In genomic region chr11:20132955-20133562, GRCm38 (mm10) we compare ENCODE assay signal across 1 mouse cellular context.
TF ChIP-seq lines count a peak whose summit lies in the region.

No protein-coding gene starts in this region.

TF ChIP-seq in CH12.LX, 34 proteins besides CTCF, POLR2A, EP300 and RAD21 (continued from another document):
- TF ChIP-seq GABPA (IDR thresholded peaks at IDR 0.05; ENCODE audit: insufficient replicate concordance, low read depth, low read length), result no peak
- TF ChIP-seq ZKSCAN1 (IDR thresholded peaks at IDR 0.05; ENCODE audit: borderline replicate concordance, low read depth, low read length), result no peak
- peak; percentile 58 for TF ChIP-seq ZC3H11A (IDR thresholded peaks at IDR 0.05; ENCODE audit: low read depth, low read length)
- peak; percentile 56; the same call in 1 of the 2 replicates for TF ChIP-seq MXI1 (IDR thresholded peaks at IDR 0.05; ENCODE audit: low read depth, low read length)
- TF ChIP-seq ELF1 (IDR thresholded peaks at IDR 0.05; ENCODE audit: low read depth, low read length), result peak; percentile 37; the same call in 1 of the 2 replicates
- TF ChIP-seq HCFC1 (IDR thresholded peaks at IDR 0.05; ENCODE audit: low read depth, low read length), result peak; percentile 48
- TF ChIP-seq MAFK (IDR thresholded peaks at IDR 0.05; ENCODE audit: insufficient replicate concordance, low read length), result 0 out of 2 replicates have a peak, but pooled peaks have one; percentile 12
- 0 out of 2 replicates have a peak, but pooled peaks have one; percentile 79 for TF ChIP-seq MAZ (IDR thresholded peaks at IDR 0.05; ENCODE audit: low read depth, low read length)
- TF ChIP-seq JUN (IDR thresholded peaks at IDR 0.05; ENCODE audit: insufficient read depth, low read depth, low read length), result peak; percentile 33; the same call in 1 of the 2 replicates
- TF ChIP-seq MAX (IDR thresholded peaks at IDR 0.05; ENCODE audit: low read length), result peak; percentile 34; the same call in 1 of the 2 replicates
- TF ChIP-seq ZMIZ1 (IDR thresholded peaks at IDR 0.05; ENCODE audit: low read depth, low read length), result no peak
- no peak for TF ChIP-seq POLR2AphosphoS2 (IDR thresholded peaks at IDR 0.05; ENCODE audit: low read depth, low read length)
